Mouse (Mus musculus): ENCODE results near the gene Zfp583.

- TF ChIP-seq EP300 (IDR thresholded peaks at IDR 0.05) (no peak), CTCF (IDR thresholded peaks at IDR 0.05) (no peak)
Observed at GRCm38 (mm10) chr7:6358121-6358520, 27.0 kb upstream of the Zfp583 start.

All from lung, postnatal 0 days (tissue).